Mouse (Mus musculus) ovary, postnatal 14 days (tissue): ENCODE results near the gene Dkkl1.
"Not testable (repeated sequence)": the region's sequence is repeated elsewhere in the genome, so short reads cannot be mapped to it uniquely, and the experiment has no call there.

Experiments
- DNase-seq: peaks from one replicate; pipeline ENCODE4 v3.0.0; 2022; ENCODE audit warnings: low spot score

The Dkkl1 gene

GRCm38 (mm10) chr7:45211851-45212251, at the start of gene Dkkl1:
Gene Dkkl1 (minus strand): TSS chr7:45212147.
- DNase-seq, result no peak

- no peak for DNase-seq
These were observed 47.3 kb upstream of the Dkkl1 start for GRCm38 (mm10) chr7:45259281-45259680.

GRCm38 (mm10) chr7:45257063-45257840, 45.3 kb upstream of the Dkkl1 start:
- DNase-seq, result no peak

- not testable (repeated sequence) for DNase-seq
These were observed 43.9 kb upstream of the Dkkl1 start for GRCm38 (mm10) chr7:45255822-45256221.

- no peak for DNase-seq
These were observed 41.9 kb upstream of the Dkkl1 start for GRCm38 (mm10) chr7:45253806-45254205.

GRCm38 (mm10) chr7:45247666-45248065, 35.7 kb upstream of the Dkkl1 start:
- DNase-seq, result no peak

GRCm38 (mm10) chr7:45241389-45241749, 29.4 kb upstream of the Dkkl1 start:
- DNase-seq, result no peak

- DNase-seq, result no peak
These were observed 28.9 kb upstream of the Dkkl1 start, which contains the start of gene Slc6a16 for GRCm38 (mm10) chr7:45240633-45241388. Gene Slc6a16 (plus strand): TSS chr7:45241085.

- no peak for DNase-seq
These were observed 28.2 kb upstream of the Dkkl1 start for GRCm38 (mm10) chr7:45240109-45240508.

- DNase-seq, result no peak
These were observed 27.0 kb upstream of the Dkkl1 start, which contains the start of gene Cd37 for GRCm38 (mm10) chr7:45238723-45239496. Gene Cd37 (minus strand): TSS chr7:45239115.

- no peak for DNase-seq
These were observed 26.1 kb upstream of the Dkkl1 start for GRCm38 (mm10) chr7:45237747-45238699.

GRCm38 (mm10) chr7:45235656-45236180, 23.8 kb upstream of the Dkkl1 start:
- DNase-seq, result no peak

GRCm38 (mm10) chr7:45234922-45235571, 23.1 kb upstream of the Dkkl1 start:
- no peak for DNase-seq

GRCm38 (mm10) chr7:45234333-45234841, 22.4 kb upstream of the Dkkl1 start:
- DNase-seq, result no peak

- DNase-seq, result no peak
These were observed 21.8 kb upstream of the Dkkl1 start for GRCm38 (mm10) chr7:45233580-45234332.

GRCm38 (mm10) chr7:45232716-45233465, 20.9 kb upstream of the Dkkl1 start:
- no peak for DNase-seq

GRCm38 (mm10) chr7:45231941-45232340, 20.0 kb upstream of the Dkkl1 start:
- no peak for DNase-seq

- no peak for DNase-seq
These were observed 19.2 kb upstream of the Dkkl1 start for GRCm38 (mm10) chr7:45231192-45231591.
